Mouse (Mus musculus) lung, embryonic 16.5 days (tissue): Measurements from ENCODE around the gene Eftud2. TPM values are rescaled to one million over a fixed set of nuclear protein-coding genes. Genes with fewer than 3 reads are reported as not detected.

ENCODE experiments used
- ATAC-seq: fragments of 200-750 bp; cut with Nextera tagmentation; 2 replicates; pipeline ENCODE4 v1.8.0; 2017; ENCODE audit warnings: low read depth, mild to moderate bottlenecking, moderate library complexity
- H3K27ac ChIP-seq: fragments of 300-500 bp; sonication (generic); 2 replicates; pipeline ENCODE4 v1.5.1; 2014; ENCODE audit warnings: mild to moderate bottlenecking, control low read depth, low read length
- H3K27me3 ChIP-seq: fragments of 300-500 bp; sonication (generic); 2 replicates; pipeline ENCODE4 v1.6.1; 2014; ENCODE audit warnings: low read depth, low read length, mixed read lengths; ENCODE audit not compliant: control insufficient read depth, insufficient read depth
- H3K36me3 ChIP-seq: fragments of 300-500 bp; sonication (generic); 2 replicates; pipeline ENCODE4 v1.6.1; 2014; ENCODE audit warnings: low read length; ENCODE audit not compliant: control insufficient read depth, insufficient read depth
- H3K4me1 ChIP-seq: fragments of 300-500 bp; sonication (generic); replicated peaks from 2 replicates; pipeline ENCODE4 v1.6.1; 2014; ENCODE audit warnings: low read length, mixed read lengths; ENCODE audit not compliant: control insufficient read depth, insufficient read depth
- H3K4me2 ChIP-seq: fragments of 300-500 bp; sonication (generic); 2 replicates; pipeline ENCODE4 v1.6.1; 2014; ENCODE audit warnings: low read depth, low read length, control low read depth
- H3K4me3 ChIP-seq: fragments of 300-500 bp; sonication (generic); 2 replicates; pipeline ENCODE4 v1.5.1; 2014; ENCODE audit warnings: mild to moderate bottlenecking, low read length, control low read depth
- H3K9ac ChIP-seq: fragments of 300-500 bp; sonication (generic); 2 replicates; pipeline ENCODE4 v1.6.1; 2014; ENCODE audit warnings: low read length, control low read depth
- H3K9me3 ChIP-seq: fragments of 300-500 bp; sonication (generic); 2 replicates; pipeline ENCODE4 v1.6.1; 2016; ENCODE audit warnings: low read length; ENCODE audit not compliant: control insufficient read depth
- WGBS: fragments of 180-500 bp; shearing (Covaris S2); extraction: QIAGEN DNeasy Blood & Tissue Kit; methylation state at CpG from one replicate; pipeline ENCODE4 v1.1.7; 2014; 5-methylcytosine and 5-hydroxymethylcytosine counted together
- polyA plus RNA-seq: library from polyadenylated mRNA; unstranded; fragments of >200 nt; fragmentation: Nextera tagmentation; extraction: Ambion mirVana; gene quantifications from 2 replicates; pipeline ENCODE4 v1.2.1, GENCODE M21; 2015

The Eftud2 gene
- polyA plus RNA-seq, 1 experiment from 2014 or later: 183 TPM

GRCm38 (mm10) chr11:102832700-102833297, 48.0 kb downstream of the Eftud2 start:
- ATAC-seq: peak; percentile 61
- Histone ChIP-seq H3K4me1 (peaks cover 11% of the 10 kb centered on the region; the same call in 1 of the 2 replicates), H3K27ac (peak overlapping the region; percentile 57), H3K27me3 (no peaks in the 10 kb centered on the region), H3K9me3 (no peaks in the 10 kb centered on the region), H3K9ac (no peak overlapping the region), H3K4me2 (peak overlapping the region; percentile 15; the same call in 1 of the 2 replicates), H3K4me3 (no peak overlapping the region), H3K36me3 (peaks cover 7% of the 10 kb centered on the region)
- 42% methylated on average over 18 of the region's 18 CpGs for WGBS

- no peak for ATAC-seq
- peaks cover 11% of the 10 kb centered on the region; the same call in 1 of the 2 replicates for H3K4me1 ChIP-seq
- 59% methylated on average over 4 of the region's 4 CpGs for WGBS
- H3K4me3 ChIP-seq: no peak overlapping the region
- H3K4me2 ChIP-seq: no peak overlapping the region
- H3K27ac ChIP-seq: no peak overlapping the region
- no peaks in the 10 kb centered on the region for H3K27me3 ChIP-seq
- H3K9me3 ChIP-seq: no peaks in the 10 kb centered on the region
- no peak overlapping the region for H3K9ac ChIP-seq
- H3K36me3 ChIP-seq: no peaks in the 10 kb centered on the region
Observed at GRCm38 (mm10) chr11:102830276-102830675, 50.5 kb downstream of the Eftud2 start.

- WGBS: 53% methylated on average over 4 of the region's 4 CpGs
- no peaks in the 10 kb centered on the region for H3K36me3 ChIP-seq
- ATAC-seq: no peak
- H3K4me3 ChIP-seq: no peak overlapping the region
- no peaks in the 10 kb centered on the region for H3K9me3 ChIP-seq
- no peak overlapping the region for H3K27ac ChIP-seq
- no peak overlapping the region for H3K9ac ChIP-seq
- no peaks in the 10 kb centered on the region for H3K27me3 ChIP-seq
- H3K4me2 ChIP-seq: no peak overlapping the region
- peaks cover under 1% of the 10 kb centered on the region; the same call in 1 of the 2 replicates for H3K4me1 ChIP-seq
Observed at GRCm38 (mm10) chr11:102827097-102827496, 53.7 kb downstream of the Eftud2 start.

- ATAC-seq: no peak
- Histone ChIP-seq H3K27me3 (no peaks in the 10 kb centered on the region), H3K27ac (no peak overlapping the region), H3K4me2 (no peak overlapping the region), H3K36me3 (no peaks in the 10 kb centered on the region), H3K9me3 (no peaks in the 10 kb centered on the region), H3K4me1 (no peaks in the 10 kb centered on the region), H3K4me3 (no peak overlapping the region), H3K9ac (no peak overlapping the region)
- 73% methylated on average over 2 of the region's 2 CpGs for WGBS
Observed at GRCm38 (mm10) chr11:102826476-102826875, 54.3 kb downstream of the Eftud2 start.

GRCm38 (mm10) chr11:102821231-102821630, 59.6 kb downstream of the Eftud2 start:
- Histone ChIP-seq H3K4me2 (no peak overlapping the region), H3K9me3 (no peaks in the 10 kb centered on the region), H3K27ac (no peak overlapping the region), H3K4me3 (no peak overlapping the region), H3K27me3 (no peaks in the 10 kb centered on the region; the same call in 1 of the 2 replicates), H3K9ac (no peak overlapping the region), H3K4me1 (peaks cover 18% of the 10 kb centered on the region), H3K36me3 (no peaks in the 10 kb centered on the region)
- no peak for ATAC-seq
- 37% methylated on average over 6 of the region's 6 CpGs for WGBS

- no peak for ATAC-seq
- Histone ChIP-seq H3K9me3 (no peaks in the 10 kb centered on the region), H3K27ac (no peak overlapping the region), H3K4me3 (no peak overlapping the region), H3K4me1 (peaks cover 21% of the 10 kb centered on the region), H3K36me3 (no peaks in the 10 kb centered on the region), H3K27me3 (no peaks in the 10 kb centered on the region; the same call in 1 of the 2 replicates), H3K9ac (no peak overlapping the region), H3K4me2 (no peak overlapping the region)
- 19% methylated on average over 3 of the region's 3 CpGs for WGBS
Observed at GRCm38 (mm10) chr11:102820432-102820831, 60.4 kb downstream of the Eftud2 start.

- Histone ChIP-seq H3K9me3 (no peaks in the 10 kb centered on the region), H3K9ac (peak overlapping the region; percentile 98), H3K4me1 (peaks cover 22% of the 10 kb centered on the region), H3K36me3 (no peaks in the 10 kb centered on the region), H3K27me3 (no peaks in the 10 kb centered on the region; the same call in 1 of the 2 replicates), H3K4me2 (peak overlapping the region; percentile 95), H3K27ac (peak overlapping the region; percentile 98), H3K4me3 (peak overlapping the region; percentile 87)
- 8% methylated on average over 14 of the region's 14 CpGs for WGBS
- ATAC-seq: no peak
Observed at GRCm38 (mm10) chr11:102819783-102820385, 60.9 kb downstream of the Eftud2 start.

GRCm38 (mm10) chr11:102819021-102819782, 61.6 kb downstream of the Eftud2 start, which contains the start of gene Gjc1:
Gene Gjc1 (minus strand): TSS chr11:102819700.
- WGBS: 0% methylated on average over 51 of the region's 97 CpGs
- peak within 1 kb of the TSS; percentile 98 for H3K9ac ChIP-seq
- H3K9me3 ChIP-seq: no peaks in the 10 kb centered on the region
- ATAC-seq: peak; percentile 92
- H3K4me1 ChIP-seq: peaks cover 26% of the 10 kb centered on the region
- H3K27ac ChIP-seq: peak within 1 kb of the TSS; percentile 98
- H3K36me3 ChIP-seq: no peaks in the 10 kb centered on the region
- no peaks in the 10 kb centered on the region; the same call in 1 of the 2 replicates for H3K27me3 ChIP-seq
- peak within 1 kb of the TSS; percentile 87 for H3K4me3 ChIP-seq
- peak within 1 kb of the TSS; percentile 95 for H3K4me2 ChIP-seq
